Comparison of ENCODE assay signal across 8 mouse cellular contexts in the genomic region with DNA sequence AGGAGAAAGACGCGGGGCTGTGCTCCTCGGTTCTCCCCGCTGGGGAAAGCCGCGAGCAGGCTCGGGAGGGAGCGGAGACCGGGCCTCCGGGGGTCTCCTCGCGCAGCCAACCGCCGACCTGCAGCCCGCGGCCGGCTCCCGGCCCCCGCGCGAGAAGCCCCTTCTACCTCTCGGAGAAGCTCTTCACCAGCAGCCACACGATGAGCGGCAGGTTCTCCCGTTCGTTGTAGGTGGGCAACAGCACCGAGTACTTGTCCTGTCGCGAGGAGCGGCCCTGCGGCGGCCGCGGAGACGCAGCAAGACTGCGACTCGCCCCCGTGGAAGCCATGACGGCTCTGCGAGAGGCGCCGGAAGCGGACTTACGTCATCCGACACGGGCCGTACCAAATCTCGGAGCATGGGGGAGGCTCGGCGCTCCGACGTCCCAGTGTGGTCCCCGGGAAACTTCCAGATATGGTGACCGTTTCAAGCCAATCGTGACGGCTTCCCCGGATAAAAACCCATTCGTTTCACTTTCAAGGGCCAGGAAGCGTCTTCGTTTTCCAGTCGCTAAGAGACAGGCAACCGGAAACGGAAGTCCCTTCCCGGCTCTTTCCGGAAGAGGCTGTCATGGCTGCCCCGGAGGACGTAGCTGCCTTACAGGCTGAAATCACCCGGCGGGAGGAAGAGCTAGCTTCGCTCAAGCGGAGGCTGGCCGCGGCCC. TPM values are rescaled to one million over a fixed set of nuclear protein-coding genes. Genes with fewer than 3 reads are reported as not detected.
DNase-seq lines count a peak whose midpoint lies in the region; ATAC-seq and TF ChIP-seq lines count a peak whose summit lies in the region.

A gene (minus strand): TSS at position 339 of the 703 bp plus-strand sequence.
A gene (minus strand): TSS at position 566 of the 703 bp plus-strand sequence.
A gene (plus strand): TSS at position 597 of the 703 bp plus-strand sequence.

- H3K4me3 ChIP-seq in cortical plate, adult 2 months (ENCODE audit: insufficient read depth, low read length), result peak within 1 kb of the TSS; percentile 51

- peak within 1 kb of the TSS; percentile 81 for H3K27ac ChIP-seq in cortical plate, adult 2 months (ENCODE audit: insufficient read depth, low read length)

- intact Hi-C loops in left cerebral cortex, postnatal 10 days (cut with DNase I), result no loop called here

- H3K4me1 ChIP-seq in cortical plate, adult 2 months (ENCODE audit: control insufficient read depth, insufficient read depth, low read length), result peaks cover 2% of the 10 kb centered on the region

- TF ChIP-seq POLR2A in cortical plate, adult 2 months (IDR thresholded peaks at IDR 0.05; ENCODE audit: extremely low read depth, insufficient read depth, low read length), result peak; percentile 79

- DNase-seq in gastrocnemius, postnatal 10 days, result peak; percentile 82
- DNase-seq in induced T-regulatory cell, adult 2 months (ENCODE audit: low read depth), result peak; percentile 96
- peak; percentile 82 to 91 for DNase-seq in left cerebral cortex, postnatal 10 days (ENCODE audit: extremely low spot score in 1 of 2, low spot score in 2 of 2)
- DNase-seq in right cerebral cortex, postnatal 25 days, result peak; percentile 91
- DNase-seq in urinary bladder, postnatal 4 days (ENCODE audit: low spot score in 2 of 2), result peak; percentile 78 to 79

- ATAC-seq in activated CD4-positive, CD25-positive, alpha-beta regulatory T cell, adult 4 months, result peak; percentile 81
- ATAC-seq in megakaryocyte-erythroid progenitor cell, adult 5-6 weeks (replicated peaks; ENCODE audit: low FRiP score, low TSS enrichment, poor library complexity, severe bottlenecking), result peak; percentile 80

- no peak for TF ChIP-seq CTCF in cortical plate, adult 2 months (IDR thresholded peaks at IDR 0.05; ENCODE audit: extremely low read depth, insufficient read depth, low read length)

RNA-seq across cellular contexts. Expression of the first gene that starts in this region (rescaled TPM):
- 10 to 100 TPM; 14.2 to 20.0 TPM for polyA plus RNA-seq in activated CD4-positive, CD25-positive, alpha-beta regulatory T cell, adult 4 months (2017; shearing (Covaris generic))
- polyA plus RNA-seq in cortical plate, adult 2 months (2012; rRNA removed), result 32.5 and 36.9 TPM in 2 replicates
- 10 to 100 TPM; 14.6 to 19.5 TPM for total RNA-seq in gastrocnemius, postnatal 10 days (2021)
- 10 to 100 TPM; 32.4 to 39.9 TPM for total RNA-seq in left cerebral cortex, postnatal 10 days (2021)
- 38.5 and 43.2 TPM in 2 replicates for total RNA-seq in megakaryocyte-erythroid progenitor cell, adult 5-6 weeks (2014; fragmentation: Nextera tagmentation)
- total RNA-seq in megakaryocyte-erythroid progenitor cell, adult 5-6 weeks (2017), result 35.4 and 55.3 TPM in 2 replicates

RNA-seq across cellular contexts. Expression of the second gene that starts in this region (rescaled TPM):
- 10 to 100 TPM; 62.6 to 96.1 TPM for polyA plus RNA-seq in activated CD4-positive, CD25-positive, alpha-beta regulatory T cell, adult 4 months (2017; shearing (Covaris generic))
- 22.2 and 22.4 TPM in 2 replicates for polyA plus RNA-seq in cortical plate, adult 2 months (2012; rRNA removed)
- total RNA-seq in gastrocnemius, postnatal 10 days (2021), result 10 to 100 TPM; 49.7 to 54.9 TPM
- 10 to 100 TPM; 43.6 to 52.5 TPM for total RNA-seq in left cerebral cortex, postnatal 10 days (2021)
- total RNA-seq in megakaryocyte-erythroid progenitor cell, adult 5-6 weeks (2014; fragmentation: Nextera tagmentation), result 69.5 and 95.9 TPM in 2 replicates
- total RNA-seq in megakaryocyte-erythroid progenitor cell, adult 5-6 weeks (2017), result 30.5 and 40.1 TPM in 2 replicates

RNA-seq across cellular contexts. Expression of the third gene that starts in this region (rescaled TPM):
- polyA plus RNA-seq in activated CD4-positive, CD25-positive, alpha-beta regulatory T cell, adult 4 months (2017; shearing (Covaris generic)), result 1 to 10 TPM in 1 of 2 experiments, under 1 TPM in 1; 0.40 to 1.2 TPM
- polyA plus RNA-seq in cortical plate, adult 2 months (2012; rRNA removed), result 13.9 and 14.6 TPM in 2 replicates
- 1 to 10 TPM; 3.5 to 4.3 TPM for total RNA-seq in gastrocnemius, postnatal 10 days (2021)
- total RNA-seq in left cerebral cortex, postnatal 10 days (2021), result 10 to 100 TPM; 14.5 to 16.6 TPM
- 4.2 and 5.6 TPM in 2 replicates for total RNA-seq in megakaryocyte-erythroid progenitor cell, adult 5-6 weeks (2014; fragmentation: Nextera tagmentation)
- total RNA-seq in megakaryocyte-erythroid progenitor cell, adult 5-6 weeks (2017), result 1.9 and 3.8 TPM in 2 replicates

Comparison
In these comparisons a context has a peak if more than half of its experiments do, and no peak if none do; other contexts are left out.
1. Peak in every context shown above with its lines: DNase-seq, ATAC-seq, H3K4me3 ChIP-seq and H3K27ac ChIP-seq.